Mouse (Mus musculus): ENCODE results near the gene Gm47189.
"Not testable (repeated sequence)": the region's sequence is repeated elsewhere in the genome, so short reads cannot be mapped to it uniquely, and the experiment has no call there.

Gene Gm47189

GRCm38 (mm10) chr14:41772341-41772740, at the start of gene Gm47189:
Gm47189 (minus strand) TSS chr14:41772441.
- DNase-seq (ENCODE audit: extremely low read depth, low read depth, low spot score) = not testable (repeated sequence)

GRCm38 (mm10) chr14:41755931-41756330, 16.3 kb downstream of the Gm47189 start:
- DNase-seq (ENCODE audit: extremely low read depth, low read depth, low spot score) = not testable (repeated sequence)

- not testable (repeated sequence) for DNase-seq (ENCODE audit: extremely low read depth, low read depth, low spot score)
Measured at GRCm38 (mm10) chr14:41750514-41750913, 21.7 kb downstream of the Gm47189 start, which contains the start of gene Gm7929. Gm7929 (minus strand) TSS chr14:41750614.

GRCm38 (mm10) chr14:41723437-41723836, 48.8 kb downstream of the Gm47189 start:
- DNase-seq (ENCODE audit: extremely low read depth, low read depth, low spot score) = not testable (repeated sequence)

GRCm38 (mm10) chr14:41717180-41717579, 55.1 kb downstream of the Gm47189 start:
- DNase-seq (ENCODE audit: extremely low read depth, low read depth, low spot score) = not testable (repeated sequence)

Measured in fat pad, adult 2 months (tissue).